Mouse (Mus musculus) C2C12 (cell line): Measurements from ENCODE around the gene Snx9. TPM values are rescaled to one million over a fixed set of nuclear protein-coding genes. Genes with fewer than 3 reads are reported as not detected.

Experiments
- H3K27me3 ChIP-seq: one replicate; pipeline ENCODE4 v1.6.1; 2011; ENCODE audit not compliant: control insufficient read depth, insufficient read depth, insufficient read length
- H3K36me3 ChIP-seq: one replicate; pipeline ENCODE4 v1.6.1; 2011; ENCODE audit not compliant: control insufficient read depth, insufficient read depth
- H3K4me3 ChIP-seq: one replicate; pipeline ENCODE4 v1.5.1; 2011; ENCODE audit warnings: mild to moderate bottlenecking, control low read depth; ENCODE audit not compliant: poor library complexity, insufficient read depth, severe bottlenecking
- H3K79me2 ChIP-seq: one replicate; pipeline ENCODE4 v1.6.1; 2011; ENCODE audit not compliant: control insufficient read depth, insufficient read depth
- H3K79me3 ChIP-seq: one replicate; pipeline ENCODE4 v1.6.1; 2011; ENCODE audit warnings: low read depth, control low read depth
- H3ac ChIP-seq: one replicate; pipeline ENCODE3; 2011; ENCODE audit warnings: low read depth; ENCODE audit not compliant: control insufficient read depth, insufficient read length
- CEBPB ChIP-seq: IDR thresholded peaks from one replicate; pipeline ENCODE4 v1.6.1; 2011; ENCODE audit warnings: low read depth, mild to moderate bottlenecking, control low read depth, moderate library complexity
- CTCF ChIP-seq: IDR thresholded peaks from one replicate; pipeline ENCODE4 v1.5.1; 2011; ENCODE audit not compliant: control insufficient read depth, insufficient read depth, insufficient read length
- FOSL1 ChIP-seq: IDR thresholded peaks from one replicate; pipeline ENCODE4 v1.8.0; 2011; ENCODE audit warnings: mild to moderate bottlenecking, low read length; ENCODE audit not compliant: poor library complexity, insufficient read depth, severe bottlenecking
- MAX ChIP-seq: IDR thresholded peaks from one replicate; pipeline ENCODE4 v1.6.1; 2011; ENCODE audit warnings: mild to moderate bottlenecking, control low read depth
- MYOD1 ChIP-seq: IDR thresholded peaks from one replicate; pipeline ENCODE4 v1.6.1; 2011; ENCODE audit warnings: low read depth; ENCODE audit not compliant: control insufficient read depth, insufficient read length
- MYOG ChIP-seq: IDR thresholded peaks from one replicate; pipeline ENCODE4 v1.6.1; 2011; ENCODE audit not compliant: control insufficient read depth, insufficient read length; ENCODE audit errors: extremely low read depth
- USF1 ChIP-seq: IDR thresholded peaks from one replicate; pipeline ENCODE4 v1.6.1; 2011; ENCODE audit warnings: low read depth, mild to moderate bottlenecking, control low read depth, moderate library complexity
- polyA plus RNA-seq: library from polyadenylated mRNA; unstranded; fragments of >200 nt; fragmentation: generic; extraction: Trizol; gene quantifications from one replicate; pipeline ENCODE4 v1.2.1, GENCODE M21; 2012; ENCODE audit warnings: missing spikeins

Gene Snx9
- polyA plus RNA-seq, 1 experiment, result 57.5 TPM

GRCm38 (mm10) chr17:5977056-5977920 is 136.2 kb downstream of the Snx9 start:
- TF ChIP-seq MYOG (no peak), USF1 (peak; percentile 24)
- Histone ChIP-seq H3K79me2 (peaks cover 77% of the 10 kb centered on the region), H3K27me3 (no peaks in the 10 kb centered on the region), H3K79me3 (peaks cover 31% of the 10 kb centered on the region), H3ac (peak overlapping the region; percentile 61), H3K36me3 (peaks cover 11% of the 10 kb centered on the region), H3K4me3 (peak overlapping the region; percentile 27)

- Histone ChIP-seq H3ac (peak overlapping the region; percentile 57), H3K79me2 (peaks cover 77% of the 10 kb centered on the region), H3K36me3 (peaks cover 11% of the 10 kb centered on the region), H3K79me3 (peaks cover 35% of the 10 kb centered on the region), H3K27me3 (no peaks in the 10 kb centered on the region), H3K4me3 (no peak overlapping the region)
- TF ChIP-seq MYOD1, result no peak
- TF ChIP-seq CTCF, result no peak
Measured at GRCm38 (mm10) chr17:5977921-5978504, 136.9 kb downstream of the Snx9 start.

GRCm38 (mm10) chr17:5978505-5979077 is 137.5 kb downstream of the Snx9 start:
- no peak overlapping the region for H3K4me3 ChIP-seq
- H3K27me3 ChIP-seq, result no peaks in the 10 kb centered on the region
- H3K79me3 ChIP-seq, result peaks cover 35% of the 10 kb centered on the region
- TF ChIP-seq USF1 (peak; percentile 86), MYOD1 (no peak), MYOG (no peak), MAX (peak; percentile 18), CEBPB (peak; percentile 25)
- peaks cover 11% of the 10 kb centered on the region for H3K36me3 ChIP-seq
- peak overlapping the region; percentile 57 for H3ac ChIP-seq
- H3K79me2 ChIP-seq, result peaks cover 77% of the 10 kb centered on the region

- Histone ChIP-seq H3K4me3 (no peak overlapping the region), H3K79me3 (peaks cover 38% of the 10 kb centered on the region), H3K27me3 (no peaks in the 10 kb centered on the region), H3K79me2 (peaks cover 81% of the 10 kb centered on the region), H3K36me3 (peaks cover 14% of the 10 kb centered on the region), H3ac (no peak overlapping the region)
- TF ChIP-seq CTCF, result no peak
- TF ChIP-seq CEBPB, result no peak
- no peak for TF ChIP-seq MAX
- no peak for TF ChIP-seq MYOD1
- TF ChIP-seq USF1, result no peak
- no peak for TF ChIP-seq MYOG
- no peak for TF ChIP-seq FOSL1
Measured at GRCm38 (mm10) chr17:5980860-5981259, 139.7 kb downstream of the Snx9 start.

Other genes with a start within 250 kb of the Snx9 start
- gene Synj2, start 100.0 kb downstream of the Snx9 start, polyA plus RNA-seq, result 30.9 TPM
- gene Serac1, start 238.4 kb downstream of the Snx9 start, polyA plus RNA-seq, result 1.8 TPM
- gene Gtf2h5, start 238.5 kb downstream of the Snx9 start, polyA plus RNA-seq, result 90.0 TPM